Mouse (Mus musculus) intestine, postnatal 0 days (tissue): Measurements from ENCODE around the gene St13. TPM values are rescaled to one million over a fixed set of nuclear protein-coding genes. Genes with fewer than 3 reads are reported as not detected.
"Not testable (repeated sequence)": the region's sequence is repeated elsewhere in the genome, so short reads cannot be mapped to it uniquely, and the experiment has no call there.

ENCODE experiments used
- ATAC-seq: fragments of 200-750 bp; cut with Nextera tagmentation; 2 replicates; pipeline ENCODE4 v1.8.0; 2017; ENCODE audit warnings: mild to moderate bottlenecking, moderate TSS enrichment, moderate library complexity
- H3K27ac ChIP-seq: fragments of 300-500 bp; sonication (generic); 2 replicates; pipeline ENCODE4 v1.5.1; 2014; ENCODE audit warnings: mild to moderate bottlenecking, low read depth, low read length, moderate library complexity
- H3K27me3 ChIP-seq: fragments of 300-500 bp; sonication (generic); replicated peaks from 2 replicates; pipeline ENCODE4 v1.6.1; 2014; ENCODE audit warnings: low read length, mixed read lengths; ENCODE audit not compliant: control insufficient read depth, insufficient read depth
- H3K36me3 ChIP-seq: fragments of 300-500 bp; sonication (generic); 2 replicates; pipeline ENCODE4 v1.6.1; 2014; ENCODE audit warnings: mild to moderate bottlenecking, moderate library complexity; ENCODE audit not compliant: control insufficient read depth, insufficient read depth
- H3K4me1 ChIP-seq: fragments of 300-500 bp; sonication (generic); replicated peaks from 2 replicates; pipeline ENCODE4 v1.6.1; 2014; ENCODE audit warnings: antibody characterized with exemption, low read length, mixed read lengths; ENCODE audit not compliant: control insufficient read depth, insufficient read depth
- H3K4me2 ChIP-seq: fragments of 300-500 bp; sonication (generic); replicated peaks from 2 replicates; pipeline ENCODE4 v1.6.1; 2014; ENCODE audit warnings: low read depth, mild to moderate bottlenecking, moderate library complexity
- H3K4me3 ChIP-seq: fragments of 300-500 bp; sonication (generic); 2 replicates; pipeline ENCODE4 v1.5.1; 2014; ENCODE audit warnings: low read depth, low read length
- H3K9ac ChIP-seq: fragments of 300-500 bp; sonication (generic); 2 replicates; pipeline ENCODE4 v1.6.1; 2014; ENCODE audit warnings: mild to moderate bottlenecking, low read depth, low read length
- H3K9me3 ChIP-seq: fragments of 300-500 bp; sonication (generic); 2 replicates; pipeline ENCODE4 v1.6.1; 2016; ENCODE audit warnings: mixed run types; ENCODE audit not compliant: control insufficient read depth
- CTCF ChIP-seq: sonication (generic); IDR thresholded peaks from 2 replicates; pipeline ENCODE4 v1.5.1; 2016; ENCODE audit warnings: low read depth, mild to moderate bottlenecking, control low read depth, antibody characterized with exemption, moderate library complexity
- WGBS: fragments of 180-500 bp; shearing (Covaris S2); extraction: QIAGEN DNeasy Blood & Tissue Kit; methylation state at CpG from one replicate; pipeline ENCODE4 v1.1.7; 2014; 5-methylcytosine and 5-hydroxymethylcytosine counted together
- polyA plus RNA-seq: library from polyadenylated mRNA; unstranded; fragments of >200 nt; fragmentation: Nextera tagmentation; extraction: Ambion mirVana; gene quantifications from 2 replicates; pipeline ENCODE4 v1.2.1, GENCODE M21; 2015

Gene St13
- polyA plus RNA-seq, 1 experiment from 2014 or later, result 66.9 TPM

GRCm38 (mm10) chr15:81425311-81425710 is 25.4 kb upstream of the St13 start:
- no peak for TF ChIP-seq CTCF
- Histone ChIP-seq H3K36me3 (peaks cover 13% of the 10 kb centered on the region; the same call in 1 of the 2 replicates), H3K27me3 (no peaks in the 10 kb centered on the region), H3K9ac (no peak overlapping the region), H3K4me1 (0 out of 2 replicates have a peak, but pooled peaks cover 6% of the 10 kb centered on the region), H3K9me3 (no peaks in the 10 kb centered on the region), H3K4me2 (no peak overlapping the region), H3K27ac (no peak overlapping the region), H3K4me3 (no peak overlapping the region)
- no peak for ATAC-seq
- 87% methylated on average over 3 of the region's 3 CpGs for WGBS

DNA sequence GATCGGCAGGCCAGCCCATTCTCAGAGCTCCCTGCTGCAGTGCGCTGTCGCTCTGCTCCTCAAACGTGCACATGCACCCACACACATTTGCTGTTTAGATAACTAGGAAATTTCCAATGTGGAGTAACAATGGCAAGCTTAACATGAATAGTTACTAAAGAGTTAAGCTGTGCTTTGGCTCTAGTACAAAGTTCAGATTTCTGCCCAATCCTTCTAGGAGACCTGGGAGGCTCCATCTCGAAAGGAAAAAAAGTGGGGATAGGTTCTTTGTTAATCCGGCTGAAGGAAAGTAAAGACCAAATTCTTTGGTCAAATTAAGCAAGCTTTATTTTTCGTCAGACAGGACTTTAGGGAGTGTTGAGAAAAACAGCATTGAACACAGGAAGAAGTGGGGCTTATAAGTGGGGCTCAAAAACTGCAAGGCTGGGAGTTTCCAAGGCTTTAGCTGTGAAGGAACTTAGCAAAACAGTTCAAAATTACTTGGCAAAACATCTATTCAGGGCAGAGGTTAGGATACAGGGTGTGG is 22.3 kb upstream of the St13 start:
- no peaks in the 10 kb centered on the region for H3K36me3 ChIP-seq
- peak; percentile 36; the same call in 1 of the 2 replicates for ATAC-seq
- H3K4me3 ChIP-seq, result no peak overlapping the region
- peak overlapping the region; percentile 69 for H3K27ac ChIP-seq
- 0 out of 2 replicates have a peak, but pooled peaks cover 6% of the 10 kb centered on the region for H3K4me1 ChIP-seq
- H3K9me3 ChIP-seq, result no peaks in the 10 kb centered on the region
- WGBS, result 29% methylated on average over 7 of the region's 7 CpGs
- H3K4me2 ChIP-seq, result peak overlapping the region; percentile 55
- no peak for TF ChIP-seq CTCF
- H3K27me3 ChIP-seq, result no peaks in the 10 kb centered on the region
- H3K9ac ChIP-seq, result no peak overlapping the region

DNA sequence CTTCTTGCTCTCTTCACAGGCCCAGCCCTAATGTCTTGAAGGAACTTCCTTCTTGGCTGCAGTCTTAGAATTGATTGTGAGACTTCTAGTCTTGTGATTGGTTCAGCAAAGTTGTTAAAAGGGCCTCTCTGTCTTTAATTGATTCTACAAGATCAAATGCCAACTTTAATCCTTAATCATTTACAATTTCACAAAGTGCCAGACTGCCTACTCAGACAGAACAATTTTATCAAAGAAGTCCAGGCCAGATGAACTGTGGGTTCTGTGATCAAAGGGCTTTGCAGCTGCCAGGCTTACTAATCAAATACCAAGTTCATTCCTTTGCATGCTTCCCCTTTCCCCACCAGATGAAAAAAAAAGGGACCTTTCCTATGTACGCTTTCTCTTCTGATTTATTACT is 21.6 kb upstream of the St13 start:
- no peak for TF ChIP-seq CTCF

GRCm38 (mm10) chr15:81418065-81418464 is 18.2 kb upstream of the St13 start:
- 70% methylated on average over 4 of the region's 4 CpGs for WGBS
- Histone ChIP-seq H3K36me3 (no peaks in the 10 kb centered on the region), H3K27me3 (no peaks in the 10 kb centered on the region), H3K4me1 (0 out of 2 replicates have a peak, but pooled peaks cover 4% of the 10 kb centered on the region), H3K4me2 (no peak overlapping the region), H3K27ac (no peak overlapping the region), H3K4me3 (no peak overlapping the region), H3K9ac (no peak overlapping the region), H3K9me3 (no peaks in the 10 kb centered on the region)
- no peak for ATAC-seq
- no peak for TF ChIP-seq CTCF

More for the DNA sequence above, 21.6 kb upstream of the St13 start:
- H3K4me2 ChIP-seq, result peak overlapping the region; percentile 55
- peak overlapping the region; percentile 17; the same call in 1 of the 2 replicates for H3K4me3 ChIP-seq
- H3K4me1 ChIP-seq, result 0 out of 2 replicates have a peak, but pooled peaks cover 6% of the 10 kb centered on the region
- H3K9ac ChIP-seq, result no peak overlapping the region
- 15% methylated on average over 1 of the region's 1 CpGs for WGBS
- H3K27me3 ChIP-seq, result no peaks in the 10 kb centered on the region
- H3K9me3 ChIP-seq, result no peaks in the 10 kb centered on the region
- H3K27ac ChIP-seq, result peak overlapping the region; percentile 69; the same call in 1 of the 2 replicates
- no peaks in the 10 kb centered on the region for H3K36me3 ChIP-seq
- ATAC-seq, result peak; percentile 74

DNA sequence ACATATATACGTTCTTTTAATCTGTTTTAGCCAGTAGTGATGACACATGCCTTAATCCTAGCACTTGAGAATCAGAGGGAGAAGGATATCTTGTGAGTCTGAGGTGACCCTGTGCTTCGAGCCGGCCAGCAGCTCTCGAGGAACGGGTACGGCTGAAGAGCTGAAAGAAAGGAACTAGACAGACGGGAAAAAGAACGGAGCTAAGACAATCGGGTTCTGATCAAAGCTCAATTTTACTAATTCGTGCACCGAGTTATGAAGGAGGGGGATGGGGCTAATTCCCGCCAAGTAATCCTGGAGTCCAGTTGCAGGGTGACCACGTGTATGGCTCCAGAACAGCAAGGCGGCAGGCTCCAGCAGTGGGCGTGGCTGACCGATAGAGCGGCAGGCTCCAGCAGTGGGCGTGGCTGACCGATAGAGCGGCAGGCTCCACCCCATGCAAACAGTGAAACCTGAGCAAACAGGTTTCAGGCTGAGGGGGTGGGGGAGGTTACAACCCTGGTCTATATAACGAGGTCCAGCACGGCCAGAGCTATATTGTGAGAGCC is 17.0 kb upstream of the St13 start:
- H3K36me3 ChIP-seq, H3K4me1 ChIP-seq, H3K27me3 ChIP-seq, H3K27ac ChIP-seq, H3K9ac ChIP-seq, H3K9me3 ChIP-seq: not testable (repeated sequence)
- peak overlapping the region; percentile 61 for H3K4me2 ChIP-seq
- H3K4me3 ChIP-seq, result 0 out of 2 replicates have a peak overlapping the region, but pooled peaks have one; percentile 19
- ATAC-seq, result peak; percentile 68
- WGBS, result 3% methylated on average over 22 of the region's 22 CpGs

GRCm38 (mm10) chr15:81408199-81408598 is 8.3 kb upstream of the St13 start, which contains the start of gene Dnajb7:
Gene Dnajb7 (minus strand): TSS chr15:81408299.
- no peaks in the 10 kb centered on the region for H3K27me3 ChIP-seq
- no peak within 1 kb of the TSS for H3K4me3 ChIP-seq
- no peaks in the 10 kb centered on the region for H3K36me3 ChIP-seq
- no peak within 1 kb of the TSS for H3K4me2 ChIP-seq
- H3K4me1 ChIP-seq, result no peaks in the 10 kb centered on the region
- WGBS, result 87% methylated on average over 1 of the region's 1 CpGs
- TF ChIP-seq CTCF, result no peak
- H3K9me3 ChIP-seq, result no peaks in the 10 kb centered on the region
- no peak within 1 kb of the TSS for H3K9ac ChIP-seq
- no peak for ATAC-seq
- no peak within 1 kb of the TSS for H3K27ac ChIP-seq
